Mouse (Mus musculus) left cerebral cortex, adult 2 months (tissue): ENCODE measurements around the gene Pbx3. TPM values are rescaled to one million over a fixed set of nuclear protein-coding genes. Genes with fewer than 3 reads are reported as not detected.

Source experiments
- DNase-seq, 2 experiments: peaks; one replicate each; pipeline ENCODE4 v3.0.0; 2021 to 2022; ENCODE audit warnings: low spot score in 2 of 2, mixed read lengths in 1 of 2; ENCODE audit errors: extremely low spot score in 1 of 2
- H3K27ac ChIP-seq: fragments of 200-600 bp; 2 replicates; pipeline ENCODE4 v1.8.1; 2022
- H3K4me3 ChIP-seq: fragments of 200-600 bp; 2 replicates; pipeline ENCODE4 v1.8.1; 2022
- CTCF ChIP-seq: fragments of 200-600 bp; IDR thresholded peaks from 2 replicates; pipeline ENCODE4 v1.8.1; 2022; ENCODE audit warnings: antibody characterized with exemption, mild to moderate bottlenecking, moderate library complexity
- intact Hi-C: fragments of 180-260 bp; cut with DNase I; formaldehyde crosslinking; loops from one replicate; pipeline ENCODE4 v1.15.1; 2025
- total RNA-seq, 2 experiments: library from RNA; stranded (reverse); gene quantifications; 2 replicates each; pipeline ENCODE4 v1.2.3; 2021

Gene Pbx3
- total RNA-seq, 2 experiments from 2014 or later, result 10.8 to 15.8 TPM

GRCm38 (mm10) chr2:34371441-34372304 lies 1.3 kb downstream of the Pbx3 start:
- intact Hi-C loops, result loop anchor here (2.0 to 10.0 kb wide), 3 partner anchors 35 to 397 kb away; partner anchors contain the start of gene Mapkap1
- peak overlapping the region; percentile 38 for H3K27ac ChIP-seq
- no peak for TF ChIP-seq CTCF
- H3K4me3 ChIP-seq, result peak overlapping the region; percentile 80
- peak in 1 of 2 experiments; percentile 33 for DNase-seq

GRCm38 (mm10) chr2:34370725-34371440 lies 2.1 kb downstream of the Pbx3 start:
- Histone ChIP-seq H3K4me3 (peak overlapping the region; percentile 80), H3K27ac (peak overlapping the region; percentile 38)
- DNase-seq, result peak in 1 of 2 experiments; percentile 28
- no peak for TF ChIP-seq CTCF
- intact Hi-C loops, result loop anchor here (5.0 to 10.0 kb wide), 2 partner anchors 124 to 396 kb away; no protein-coding TSS in a partner anchor

GRCm38 (mm10) chr2:34370349-34370724 lies 2.6 kb downstream of the Pbx3 start:
- TF ChIP-seq CTCF, result no peak
- intact Hi-C loops, result loop anchor here (5.0 to 10.0 kb wide), 2 partner anchors 123 to 396 kb away; no protein-coding TSS in a partner anchor
- H3K27ac ChIP-seq, result no peak overlapping the region

GRCm38 (mm10) chr2:34368396-34368795 lies 4.5 kb downstream of the Pbx3 start:
- no peak for TF ChIP-seq CTCF
- no peak for DNase-seq
- Histone ChIP-seq H3K27ac (no peak overlapping the region), H3K4me3 (no peak overlapping the region)
- intact Hi-C loops, result no loop called here

More at GRCm38 (mm10) chr2:34370349-34370724, 2.6 kb downstream of the Pbx3 start:
- H3K4me3 ChIP-seq, result peak overlapping the region; percentile 80; the same call in 1 of the 2 replicates
- DNase-seq, result no peak

DNA sequence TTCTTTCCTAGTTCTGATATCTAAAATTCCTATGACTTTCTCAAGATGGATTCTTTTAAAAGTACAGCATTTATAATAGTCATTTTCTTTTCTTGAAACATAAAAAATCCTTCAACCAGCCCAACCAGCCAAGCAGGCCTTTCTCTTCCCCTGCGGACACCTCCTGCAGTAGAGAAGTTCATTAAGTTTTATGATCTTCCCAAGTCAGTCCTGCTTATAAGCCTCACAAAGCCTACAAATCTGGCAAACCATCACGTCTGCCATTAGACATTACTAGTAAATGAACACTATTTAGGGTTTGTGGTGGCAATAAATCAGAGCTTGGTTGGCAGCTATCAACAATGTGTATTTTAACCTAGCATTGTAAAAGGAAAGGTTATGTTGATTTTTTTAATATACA lies 5.9 kb downstream of the Pbx3 start:
- Histone ChIP-seq H3K27ac (no peak overlapping the region), H3K4me3 (no peak overlapping the region)
- no peak for TF ChIP-seq CTCF
- DNase-seq, result no peak
- intact Hi-C loops, result no loop called here

- intact Hi-C loops, result no loop called here
- no peak for DNase-seq
- H3K27ac ChIP-seq, result no peak overlapping the region
- no peak for TF ChIP-seq CTCF
- H3K4me3 ChIP-seq, result no peak overlapping the region
Observed at GRCm38 (mm10) chr2:34363678-34364077, 9.3 kb downstream of the Pbx3 start.

GRCm38 (mm10) chr2:34355801-34356211 lies 17.1 kb downstream of the Pbx3 start:
- Histone ChIP-seq H3K27ac (no peak overlapping the region), H3K4me3 (no peak overlapping the region)
- no peak for DNase-seq
- TF ChIP-seq CTCF, result no peak
- intact Hi-C loops, result no loop called here

GRCm38 (mm10) chr2:34352006-34352405 lies 20.9 kb downstream of the Pbx3 start:
- Histone ChIP-seq H3K4me3 (no peak overlapping the region), H3K27ac (no peak overlapping the region)
- TF ChIP-seq CTCF, result no peak
- intact Hi-C loops, result no loop called here
- no peak for DNase-seq

- no peak for TF ChIP-seq CTCF
- Histone ChIP-seq H3K27ac (no peak overlapping the region), H3K4me3 (no peak overlapping the region)
- DNase-seq, result no peak
- intact Hi-C loops, result no loop called here
Observed at GRCm38 (mm10) chr2:34347096-34347495, 25.8 kb downstream of the Pbx3 start.

DNA sequence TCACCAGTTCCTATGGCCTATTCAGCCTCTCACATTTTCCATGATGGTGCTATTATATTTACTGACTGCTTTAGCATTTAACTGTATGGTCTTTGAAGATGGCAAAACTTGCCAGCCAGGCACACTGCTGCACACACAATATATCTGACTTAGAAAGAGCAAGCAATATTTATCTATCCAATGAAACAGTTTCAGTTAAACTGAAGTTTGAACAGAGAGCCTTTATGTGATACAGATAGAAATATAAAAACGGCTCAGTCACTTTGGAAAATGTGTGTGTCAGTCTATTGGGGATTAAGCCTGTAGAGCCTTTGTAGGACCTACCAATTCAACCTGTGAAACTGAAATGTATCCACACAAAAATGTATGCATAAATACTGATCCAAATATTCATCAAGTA lies 74.3 kb downstream of the Pbx3 start:
- DNase-seq, result no peak
- Histone ChIP-seq H3K4me3 (no peak overlapping the region), H3K27ac (no peak overlapping the region)
- no peak for TF ChIP-seq CTCF
- intact Hi-C loops, result no loop called here

DNA sequence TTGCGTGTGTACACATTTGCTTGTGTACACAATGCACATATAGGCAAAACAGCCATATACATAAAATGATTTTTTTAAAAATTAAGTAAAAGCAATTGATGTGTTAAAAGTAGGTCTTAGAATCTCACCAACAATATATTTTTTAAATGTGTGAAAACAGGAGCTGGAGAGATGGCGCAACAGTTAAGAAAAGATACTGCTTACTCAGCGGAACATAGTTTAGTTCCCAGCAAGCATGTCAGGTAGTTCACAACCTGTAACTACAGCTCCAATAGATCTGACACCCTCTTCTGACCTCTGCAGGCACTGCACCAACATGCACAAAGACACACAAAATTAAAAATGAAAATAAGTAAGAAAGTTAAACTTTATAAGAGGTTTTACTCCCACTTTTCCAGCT lies 74.7 kb downstream of the Pbx3 start:
- no peak overlapping the region for H3K4me3 ChIP-seq
- intact Hi-C loops, result no loop called here
- no peak overlapping the region for H3K27ac ChIP-seq
- TF ChIP-seq CTCF, result no peak
- no peak for DNase-seq

DNA sequence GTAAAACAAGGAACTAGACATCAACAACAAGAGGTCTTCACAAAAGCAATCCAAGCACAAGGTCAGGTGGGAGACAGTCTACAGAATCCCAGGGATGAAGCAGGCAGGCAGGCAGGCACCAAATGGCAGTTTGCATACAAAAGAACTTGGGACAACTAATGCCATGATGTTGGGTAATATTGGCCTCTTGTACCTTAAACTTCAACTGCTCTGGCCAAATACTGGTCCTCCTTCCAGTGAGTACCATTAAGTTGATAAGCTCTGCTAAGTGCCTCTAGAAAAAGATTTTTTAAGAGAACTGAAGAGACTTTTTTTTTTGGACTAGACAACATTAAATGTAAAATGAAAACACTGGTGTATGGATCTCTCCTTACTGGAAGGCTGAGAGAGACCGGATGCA lies 83.2 kb downstream of the Pbx3 start:
- H3K4me3 ChIP-seq, result no peak overlapping the region
- no peak for DNase-seq
- no peak overlapping the region for H3K27ac ChIP-seq
- TF ChIP-seq CTCF, result no peak
- intact Hi-C loops, result no loop called here
